Mouse (Mus musculus) C2C12 (cell line): ENCODE data around the gene Wdr60.

Source experiments
- CEBPB ChIP-seq: IDR thresholded peaks from one replicate; pipeline ENCODE4 v1.6.1; 2011; ENCODE audit warnings: low read depth, mild to moderate bottlenecking, control low read depth, moderate library complexity
- CTCF ChIP-seq: IDR thresholded peaks from one replicate; pipeline ENCODE4 v1.5.1; 2011; ENCODE audit not compliant: control insufficient read depth, insufficient read depth, insufficient read length
- FOSL1 ChIP-seq: IDR thresholded peaks from one replicate; pipeline ENCODE4 v1.8.0; 2011; ENCODE audit warnings: mild to moderate bottlenecking, low read length; ENCODE audit not compliant: poor library complexity, insufficient read depth, severe bottlenecking
- MAX ChIP-seq: IDR thresholded peaks from one replicate; pipeline ENCODE4 v1.6.1; 2011; ENCODE audit warnings: mild to moderate bottlenecking, control low read depth
- MYOD1 ChIP-seq: IDR thresholded peaks from one replicate; pipeline ENCODE4 v1.6.1; 2011; ENCODE audit warnings: low read depth; ENCODE audit not compliant: control insufficient read depth, insufficient read length
- MYOG ChIP-seq: IDR thresholded peaks from one replicate; pipeline ENCODE4 v1.6.1; 2011; ENCODE audit not compliant: control insufficient read depth, insufficient read length; ENCODE audit errors: extremely low read depth
- USF1 ChIP-seq: IDR thresholded peaks from one replicate; pipeline ENCODE4 v1.6.1; 2011; ENCODE audit warnings: low read depth, mild to moderate bottlenecking, control low read depth, moderate library complexity

- no peak for TF ChIP-seq CTCF
- no peak for TF ChIP-seq MAX
- TF ChIP-seq MYOD1: no peak
- no peak for TF ChIP-seq CEBPB
- no peak for TF ChIP-seq USF1
- TF ChIP-seq MYOG: no peak
- no peak for TF ChIP-seq FOSL1
Observed at GRCm38 (mm10) chr12:116196221-116196620, 66.6 kb downstream of the Wdr60 start.
